Mouse (Mus musculus) gastrocnemius, postnatal 14 days (tissue): ENCODE measurements around the gene Zfp697. TPM values are rescaled to one million over a fixed set of nuclear protein-coding genes. Genes with fewer than 3 reads are reported as not detected.
"Not testable (repeated sequence)": the region's sequence is repeated elsewhere in the genome, so short reads cannot be mapped to it uniquely, and the experiment has no call there.

Experiments used
- DNase-seq: peaks from one replicate; pipeline ENCODE4 v3.0.0; 2021; ENCODE audit warnings: mixed read lengths
- intact Hi-C: fragments of 180-260 bp; cut with DNase I; formaldehyde crosslinking; loops from one replicate; pipeline ENCODE4 v1.15.1; 2025; ENCODE audit warnings: low total_unique reads
- total RNA-seq, 2 experiments: library from RNA; stranded (reverse); gene quantifications; 2 replicates each; pipeline ENCODE4 v1.2.3; 2021

The Zfp697 gene
- total RNA-seq, 2 experiments from 2014 or later = 1.2 to 1.3 TPM

- intact Hi-C loops, DNase-seq: not testable (repeated sequence)
These were observed 87.1 kb downstream of the Zfp697 start for GRCm38 (mm10) chr3:98469323-98469722.

DNA sequence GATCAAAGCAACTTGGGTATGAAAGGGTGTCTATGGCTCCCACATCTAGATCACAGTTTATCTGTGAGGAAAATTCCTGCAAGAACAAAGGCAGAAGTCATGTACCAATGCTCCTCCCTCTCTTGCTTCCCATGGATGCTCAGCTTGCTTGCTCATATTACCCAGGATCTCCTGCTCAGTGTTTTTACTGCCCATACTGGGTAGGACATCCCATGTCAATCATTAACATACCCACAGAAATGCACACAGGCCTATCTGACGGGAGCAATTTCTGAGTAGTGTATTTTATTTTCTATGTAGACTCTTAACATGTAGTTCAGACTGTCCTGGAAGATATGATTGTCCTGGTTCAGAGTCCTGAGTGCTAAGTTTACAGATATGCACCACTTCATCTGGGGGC, 88.8 kb downstream of the Zfp697 start:
- DNase-seq, intact Hi-C loops: not testable (repeated sequence)

DNA sequence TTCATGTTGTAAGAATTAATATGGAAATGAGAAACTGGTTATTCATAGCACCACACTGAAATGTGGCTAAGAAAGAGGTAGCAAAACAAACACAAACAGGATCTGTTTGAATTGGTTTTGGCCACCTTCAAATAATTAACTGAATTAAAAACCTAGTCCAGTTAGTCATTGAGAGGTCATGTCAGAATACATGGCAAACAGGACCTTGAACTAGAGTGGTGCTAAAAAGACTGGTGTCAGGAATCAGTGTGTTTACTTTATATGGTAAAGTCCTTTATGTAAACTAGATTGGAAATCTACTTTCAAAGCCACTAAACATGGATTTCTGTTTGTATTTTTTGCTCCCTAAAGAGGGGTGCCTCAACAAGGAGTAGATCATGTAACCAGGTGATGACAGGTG, 89.2 kb downstream of the Zfp697 start:
- intact Hi-C loops, DNase-seq: not testable (repeated sequence)

DNA sequence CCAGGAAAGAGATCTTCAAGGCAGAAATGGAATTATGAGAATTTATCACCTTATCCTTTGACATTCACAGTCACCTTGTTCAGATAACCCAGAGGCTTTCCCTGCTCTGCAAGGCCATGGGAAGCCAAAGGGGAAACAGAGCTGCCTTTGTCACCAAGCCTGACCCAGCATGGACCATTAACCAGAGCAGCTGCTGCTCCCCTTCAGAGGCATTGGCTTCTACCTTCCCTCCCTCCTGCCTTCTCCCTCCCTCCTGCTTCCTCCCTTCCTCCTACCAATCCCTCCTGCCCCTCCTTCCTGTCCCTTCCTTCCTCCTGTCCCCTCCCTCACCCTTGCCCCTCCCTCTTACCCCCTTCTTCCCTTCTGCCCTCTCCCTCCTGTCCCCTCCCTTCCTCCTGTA, 111.9 kb downstream of the Zfp697 start:
- intact Hi-C loops, DNase-seq: not testable (repeated sequence)

GRCm38 (mm10) chr3:98495055-98495454, 112.8 kb downstream of the Zfp697 start:
- DNase-seq, intact Hi-C loops: not testable (repeated sequence)

- intact Hi-C loops, DNase-seq: not testable (repeated sequence)
These were observed 114.5 kb downstream of the Zfp697 start for GRCm38 (mm10) chr3:98496762-98497161.

DNA sequence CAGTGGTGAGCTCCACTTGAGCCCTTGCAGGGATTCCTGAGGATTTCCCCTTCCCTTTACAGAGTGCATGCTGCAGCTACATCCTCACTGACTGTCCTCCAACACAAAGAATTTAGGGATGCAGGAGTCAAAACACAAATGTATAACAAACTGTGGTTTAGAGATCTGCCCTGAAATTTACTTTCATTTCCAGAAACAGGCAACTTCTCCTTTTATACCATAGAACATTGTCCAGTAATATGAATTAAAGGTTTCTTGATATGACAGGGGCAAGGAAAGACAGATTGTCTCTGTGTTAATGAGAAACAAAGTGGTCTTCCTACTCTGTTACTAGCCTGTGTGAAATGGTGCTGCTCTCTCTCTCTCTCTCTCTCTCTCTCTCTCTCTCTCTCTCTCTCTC, 115.1 kb downstream of the Zfp697 start:
- DNase-seq, intact Hi-C loops: not testable (repeated sequence)

- intact Hi-C loops, DNase-seq: not testable (repeated sequence)
These were observed 125.0 kb downstream of the Zfp697 start for GRCm38 (mm10) chr3:98507229-98507628.

DNA sequence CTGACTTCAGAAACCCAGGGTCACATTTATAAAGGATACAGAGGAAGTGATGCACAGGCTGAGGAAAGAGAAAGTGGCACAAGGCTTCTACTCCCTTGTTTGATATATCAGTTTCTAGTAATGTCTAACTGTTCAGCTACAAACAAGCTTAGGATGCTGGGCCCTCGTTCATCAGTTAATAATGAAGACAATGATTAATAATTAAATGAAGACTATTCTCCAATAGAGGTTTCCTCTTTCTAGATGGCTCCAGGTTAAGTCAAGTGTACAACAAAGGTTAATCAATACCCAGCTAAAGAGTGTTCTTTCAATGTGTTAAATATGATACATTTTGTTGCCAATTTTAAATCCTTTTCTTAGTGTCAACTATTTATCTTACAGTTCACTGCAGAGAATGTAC, 128.2 kb downstream of the Zfp697 start, which contains the start of gene Hsd3b4:
Hsd3b4 (minus strand) TSS at position 101 of the 400 bp plus-strand sequence.
- intact Hi-C loops, DNase-seq: not testable (repeated sequence)

- intact Hi-C loops, DNase-seq: not testable (repeated sequence)
These were observed 140.5 kb downstream of the Zfp697 start for GRCm38 (mm10) chr3:98522779-98523178.

GRCm38 (mm10) chr3:98524552-98524951, 142.3 kb downstream of the Zfp697 start:
- intact Hi-C loops, DNase-seq: not testable (repeated sequence)

DNA sequence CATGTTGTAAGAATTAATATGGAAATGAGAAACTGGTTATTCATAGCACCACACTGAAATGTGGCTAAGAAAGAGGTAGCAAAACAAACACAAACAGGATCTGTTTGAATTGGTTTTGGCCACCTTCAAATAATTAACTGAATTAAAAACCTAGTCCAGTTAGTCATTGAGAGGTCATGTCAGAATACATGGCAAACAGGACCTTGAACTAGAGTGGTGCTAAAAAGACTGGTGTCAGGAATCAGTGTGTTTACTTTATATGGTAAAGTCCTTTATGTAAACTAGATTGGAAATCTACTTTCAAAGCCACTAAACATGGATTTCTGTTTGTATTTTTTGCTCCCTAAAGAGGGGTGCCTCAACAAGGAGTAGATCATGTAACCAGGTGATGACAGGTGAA, 142.7 kb downstream of the Zfp697 start:
- DNase-seq, intact Hi-C loops: not testable (repeated sequence)

DNA sequence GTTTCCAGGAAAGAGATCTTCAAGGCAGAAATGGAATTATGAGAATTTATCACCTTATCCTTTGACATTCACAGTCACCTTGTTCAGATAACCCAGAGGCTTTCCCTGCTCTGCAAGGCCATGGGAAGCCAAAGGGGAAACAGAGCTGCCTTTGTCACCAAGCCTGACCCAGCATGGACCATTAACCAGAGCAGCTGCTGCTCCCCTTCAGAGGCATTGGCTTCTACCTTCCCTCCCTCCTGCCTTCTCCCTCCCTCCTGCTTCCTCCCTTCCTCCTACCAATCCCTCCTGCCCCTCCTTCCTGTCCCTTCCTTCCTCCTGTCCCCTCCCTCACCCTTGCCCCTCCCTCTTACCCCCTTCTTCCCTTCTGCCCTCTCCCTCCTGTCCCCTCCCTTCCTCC, 165.4 kb downstream of the Zfp697 start:
- intact Hi-C loops, DNase-seq: not testable (repeated sequence)

DNA sequence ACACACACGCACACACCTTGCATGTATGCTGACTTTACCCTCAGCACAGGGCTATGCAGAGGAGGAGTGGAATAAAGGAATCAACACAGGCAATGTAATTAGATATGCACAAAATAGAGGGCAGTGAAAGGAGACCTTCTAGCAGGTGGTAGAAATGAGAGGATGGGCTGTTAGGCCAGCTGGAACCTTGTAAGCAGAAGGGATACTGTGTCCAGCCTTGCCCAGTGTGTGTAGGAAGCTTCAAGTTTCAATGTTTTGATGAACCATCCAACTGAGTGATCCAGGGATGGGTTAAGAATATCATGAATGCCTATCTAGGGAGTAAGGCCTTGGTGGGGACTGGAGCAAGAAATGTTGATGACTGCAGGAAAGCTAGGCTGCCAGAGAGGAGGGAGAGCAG, 166.2 kb downstream of the Zfp697 start:
- intact Hi-C loops, DNase-seq: not testable (repeated sequence)

DNA sequence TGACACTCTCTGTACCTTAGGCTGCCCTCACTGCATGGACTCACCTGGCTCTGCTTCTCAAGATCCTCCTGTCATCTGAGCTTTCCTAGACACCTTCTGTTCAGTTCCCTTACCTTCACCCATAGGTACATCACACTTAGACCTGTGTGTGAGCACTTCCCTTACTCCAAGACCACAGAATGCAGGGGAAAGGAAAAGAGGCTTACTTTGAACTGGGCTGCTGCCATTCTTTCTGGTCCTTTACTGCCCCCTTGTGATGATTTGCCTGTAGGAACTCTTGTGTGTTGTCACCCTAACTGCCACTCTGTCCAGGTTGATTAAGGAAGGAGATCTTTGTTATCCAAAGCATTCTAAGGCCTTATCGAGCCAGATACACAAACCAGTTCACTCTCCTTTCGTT, 168.0 kb downstream of the Zfp697 start:
- DNase-seq, intact Hi-C loops: not testable (repeated sequence)

DNA sequence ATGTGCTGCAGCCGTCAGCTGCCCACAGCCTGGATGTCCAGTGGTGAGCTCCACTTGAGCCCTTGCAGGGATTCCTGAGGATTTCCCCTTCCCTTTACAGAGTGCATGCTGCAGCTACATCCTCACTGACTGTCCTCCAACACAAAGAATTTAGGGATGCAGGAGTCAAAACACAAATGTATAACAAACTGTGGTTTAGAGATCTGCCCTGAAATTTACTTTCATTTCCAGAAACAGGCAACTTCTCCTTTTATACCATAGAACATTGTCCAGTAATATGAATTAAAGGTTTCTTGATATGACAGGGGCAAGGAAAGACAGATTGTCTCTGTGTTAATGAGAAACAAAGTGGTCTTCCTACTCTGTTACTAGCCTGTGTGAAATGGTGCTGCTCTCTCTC, 168.6 kb downstream of the Zfp697 start:
- DNase-seq, intact Hi-C loops: not testable (repeated sequence)

- DNase-seq, intact Hi-C loops: not testable (repeated sequence)
These were observed 178.4 kb downstream of the Zfp697 start for GRCm38 (mm10) chr3:98560711-98561110.

GRCm38 (mm10) chr3:98563831-98564230, 181.6 kb downstream of the Zfp697 start:
- intact Hi-C loops, DNase-seq: not testable (repeated sequence)

DNA sequence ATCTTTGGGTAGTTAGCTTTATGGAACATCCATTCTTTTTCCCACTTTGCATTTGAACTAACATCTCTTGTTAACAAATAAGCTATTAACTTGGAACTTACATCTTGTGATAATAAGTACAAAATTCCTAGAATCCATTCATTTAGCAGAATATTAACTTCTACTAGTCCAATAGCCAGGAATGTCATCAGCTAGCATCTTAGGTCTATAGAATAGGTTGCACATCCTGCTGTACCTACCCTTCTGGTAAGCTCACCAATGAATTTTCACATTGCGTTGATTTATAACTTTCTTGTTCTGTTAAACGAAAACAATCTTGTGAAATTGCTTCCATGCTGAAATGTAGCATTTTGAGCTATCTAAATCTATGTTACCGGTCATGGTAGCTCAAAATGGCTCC, 182.6 kb downstream of the Zfp697 start:
- intact Hi-C loops, DNase-seq: not testable (repeated sequence)

DNA sequence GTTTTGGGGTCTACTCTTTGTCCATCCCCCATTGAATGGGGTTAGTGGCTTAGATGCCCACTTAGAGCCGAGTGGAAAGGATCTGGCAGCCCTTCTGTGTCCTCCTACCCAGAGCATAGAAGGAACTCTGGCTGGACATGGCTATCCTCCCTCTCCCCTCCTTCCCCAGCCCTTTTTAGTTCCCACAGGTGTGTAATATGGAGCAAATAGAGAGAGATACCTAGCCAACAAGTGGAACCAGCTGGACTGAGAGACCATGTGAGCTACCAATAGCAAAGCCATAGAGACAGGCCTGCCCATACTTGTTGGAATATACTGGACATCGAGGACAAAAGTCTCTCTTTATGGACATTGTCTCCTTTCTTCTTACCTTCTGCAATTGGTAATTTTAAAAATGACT, 185.5 kb downstream of the Zfp697 start:
- intact Hi-C loops = not testable (repeated sequence)

DNA sequence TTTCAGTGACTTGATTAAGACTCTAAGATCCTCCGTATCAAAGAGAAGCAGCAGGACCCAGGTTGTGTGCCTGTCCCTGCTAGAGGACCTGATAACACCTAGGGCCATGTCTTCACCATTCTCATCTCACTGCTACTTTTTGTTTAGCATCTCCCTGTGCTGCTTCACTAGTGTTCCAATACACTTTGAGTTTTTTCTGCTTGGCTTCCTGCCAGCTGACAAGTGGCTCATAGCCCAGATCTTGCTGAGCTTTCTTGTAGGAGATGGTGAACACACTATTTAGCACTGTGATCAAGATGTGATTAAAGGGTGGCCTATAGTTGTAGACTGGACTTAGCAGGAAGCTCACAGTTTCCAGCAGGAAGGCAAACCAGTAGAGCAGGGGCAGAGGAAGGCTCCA, 198.8 kb downstream of the Zfp697 start:
- intact Hi-C loops, DNase-seq: not testable (repeated sequence)

More for the DNA sequence above, 185.5 kb downstream of the Zfp697 start:
- DNase-seq = not testable (repeated sequence)

- intact Hi-C loops = not testable (repeated sequence)
These were observed 199.9 kb downstream of the Zfp697 start for GRCm38 (mm10) chr3:98582202-98582601.

More at GRCm38 (mm10) chr3:98582202-98582601, 199.9 kb downstream of the Zfp697 start:
- not testable (repeated sequence) for DNase-seq
